ENCODE assay signal across 8 mouse cellular contexts in the genomic region with DNA sequence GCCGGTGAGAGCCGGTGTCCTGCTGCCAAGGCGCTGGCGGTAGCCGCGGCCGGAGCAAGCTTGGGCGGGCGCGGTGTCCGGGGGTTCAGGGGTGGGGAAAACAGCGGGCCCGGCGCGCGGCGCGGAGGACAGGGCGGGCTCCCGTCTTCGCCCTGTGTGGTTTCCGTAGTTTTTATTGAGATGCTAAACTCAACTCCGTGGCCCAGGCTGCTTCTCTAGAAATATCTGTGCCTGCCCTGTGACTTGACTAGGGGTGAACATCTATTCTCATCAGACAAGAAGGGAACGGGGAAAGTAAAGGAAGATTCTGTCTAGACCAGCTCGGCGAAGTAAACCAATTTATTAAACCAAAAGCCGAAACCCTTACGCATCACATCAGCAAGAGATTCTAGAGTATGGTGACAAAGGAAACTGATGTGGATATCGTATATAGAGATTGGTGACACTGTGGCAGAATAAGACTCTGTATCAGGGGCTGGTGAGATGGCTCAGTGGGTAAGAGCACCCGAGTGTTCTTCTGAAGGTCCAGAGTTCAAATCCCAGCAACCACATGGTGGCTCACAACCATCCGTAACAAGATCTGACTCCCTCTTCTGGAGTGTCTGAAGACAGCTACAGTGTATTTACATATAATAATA. TPM values are rescaled to one million over a fixed set of nuclear protein-coding genes. Genes with fewer than 3 reads are reported as not detected.
DNase-seq lines count a peak whose midpoint lies in the region; ATAC-seq and TF ChIP-seq lines count a peak whose summit lies in the region.

No protein-coding gene starts in this region.

- 0 out of 2 replicates have a peak, but pooled peaks cover 5% of the 10 kb centered on the region for H3K27me3 ChIP-seq in lung, embryonic 15.5 days
- H3K27me3 ChIP-seq in embryonic facial prominence, embryonic 12.5 days, result peaks cover 17% of the 10 kb centered on the region
- peaks cover 7% of the 10 kb centered on the region for H3K27me3 ChIP-seq in limb, embryonic 11.5 days (ENCODE audit: control insufficient read depth, insufficient read depth, low read length)
- no peaks in the 10 kb centered on the region for H3K27me3 ChIP-seq in small intestine, adult 2 months (ENCODE audit: control insufficient read depth, insufficient read depth, low read length)

- 2% methylated on average over 26 of the region's 31 CpGs for WGBS in lung, embryonic 15.5 days
- 3% methylated on average over 31 of the region's 31 CpGs for WGBS in embryonic facial prominence, embryonic 12.5 days
- 6% methylated on average over 21 of the region's 31 CpGs for WGBS in limb, embryonic 11.5 days
- under 1% methylated on average over 31 of the region's 31 CpGs for WGBS in small intestine, adult 2 months

- 0 out of 2 replicates have a peak overlapping the region, but pooled peaks have one; percentile 26 for H3K27ac ChIP-seq in lung, embryonic 15.5 days
- H3K27ac ChIP-seq in embryonic facial prominence, embryonic 12.5 days, result peak overlapping the region; percentile 65
- no peak overlapping the region for H3K27ac ChIP-seq in limb, embryonic 11.5 days (replicated peaks; ENCODE audit: low read depth, low read length)
- H3K27ac ChIP-seq in small intestine, adult 2 months (ENCODE audit: insufficient read depth, low read depth, low read length), result no peak overlapping the region

- peak overlapping the region; percentile 93 for H3K4me2 ChIP-seq in lung, embryonic 15.5 days
- peak overlapping the region; percentile 95 for H3K4me2 ChIP-seq in embryonic facial prominence, embryonic 12.5 days (replicated peaks)
- peak overlapping the region; percentile 81 for H3K4me2 ChIP-seq in limb, embryonic 11.5 days (ENCODE audit: low read depth, severe bottlenecking)

- H3K4me3 ChIP-seq in lung, embryonic 15.5 days, result peak overlapping the region; percentile 76
- H3K4me3 ChIP-seq in embryonic facial prominence, embryonic 12.5 days, result peak overlapping the region; percentile 76
- H3K4me3 ChIP-seq in limb, embryonic 11.5 days (ENCODE audit: low read depth, low read length), result peak overlapping the region; percentile 68
- H3K4me3 ChIP-seq in small intestine, adult 2 months (ENCODE audit: low read depth, low read length), result peak overlapping the region; percentile 97

- peak; percentile 80 for ATAC-seq in lung, embryonic 15.5 days (ENCODE audit: borderline replicate concordance, extremely low read depth, low FRiP score, low TSS enrichment)
- peak; percentile 80 for ATAC-seq in embryonic facial prominence, embryonic 12.5 days (ENCODE audit: insufficient number of reproducible peaks, insufficient read depth, low FRiP score, low TSS enrichment)
- peak; percentile 81 for ATAC-seq in limb, embryonic 11.5 days (ENCODE audit: insufficient number of reproducible peaks, low FRiP score, low TSS enrichment, low read depth)

- TF ChIP-seq POLR2A in small intestine, adult 2 months (IDR thresholded peaks at IDR 0.05; ENCODE audit: low read depth, low read length), result no peak

- no peak for DNase-seq in lung, postnatal 25 days (ENCODE audit: low spot score)
- no peak for DNase-seq in limb, embryonic 11.5 days (ENCODE audit: low spot score)
- no peak for DNase-seq in frontal cortex, adult 2 months (ENCODE audit: extremely low spot score in 1 of 2, low spot score in 1 of 2)
- no peak for DNase-seq in adrenal gland, adult 18-20 months (ENCODE audit: low spot score in 2 of 2)
- DNase-seq in natural killer cell, adult 2 months (ENCODE audit: low spot score in 2 of 2), result no peak

- H3K9ac ChIP-seq in lung, embryonic 15.5 days, result peak overlapping the region; percentile 76
- H3K9ac ChIP-seq in embryonic facial prominence, embryonic 12.5 days, result peak overlapping the region; percentile 85
- peak overlapping the region; percentile 82 for H3K9ac ChIP-seq in limb, embryonic 11.5 days (ENCODE audit: low read length)

- peaks cover 15% of the 10 kb centered on the region for H3K4me1 ChIP-seq in lung, embryonic 15.5 days
- H3K4me1 ChIP-seq in embryonic facial prominence, embryonic 12.5 days, result peaks cover 13% of the 10 kb centered on the region
- H3K4me1 ChIP-seq in limb, embryonic 11.5 days (ENCODE audit: control insufficient read depth, insufficient read depth, low read length), result peaks cover 5% of the 10 kb centered on the region; the same call in 1 of the 2 replicates
- H3K4me1 ChIP-seq in small intestine, adult 2 months (ENCODE audit: control insufficient read depth, insufficient read depth, insufficient read length, low read length), result no peaks in the 10 kb centered on the region; the same call in 1 of the 2 replicates

- no peak for TF ChIP-seq CTCF in small intestine, adult 2 months (IDR thresholded peaks at IDR 0.05; ENCODE audit: extremely low read depth, insufficient read length, insufficient replicate concordance, low read depth, low read length)

- H3K36me3 ChIP-seq in lung, embryonic 15.5 days, result peaks cover 18% of the 10 kb centered on the region
- H3K36me3 ChIP-seq in embryonic facial prominence, embryonic 12.5 days, result peaks cover 20% of the 10 kb centered on the region
- peaks cover 3% of the 10 kb centered on the region; the same call in 1 of the 2 replicates for H3K36me3 ChIP-seq in limb, embryonic 11.5 days (ENCODE audit: control insufficient read depth, insufficient read depth, low read length)
- no peaks in the 10 kb centered on the region; the same call in 1 of the 2 replicates for H3K36me3 ChIP-seq in small intestine, adult 2 months (ENCODE audit: control insufficient read depth, insufficient read depth, low read length)

- H3K9me3 ChIP-seq in lung, embryonic 15.5 days, result no peaks in the 10 kb centered on the region
- H3K9me3 ChIP-seq in embryonic facial prominence, embryonic 12.5 days, result no peaks in the 10 kb centered on the region
- no peaks in the 10 kb centered on the region for H3K9me3 ChIP-seq in limb, embryonic 11.5 days (ENCODE audit: control insufficient read depth, low read length)

RNA-seq across cellular contexts. Expression of gene Pole, which starts 0.5 kb away (rescaled TPM):
- 35.2 and 36.0 TPM in 2 replicates for polyA plus RNA-seq in lung, embryonic 15.5 days (2015; fragmentation: Nextera tagmentation; extraction: Ambion mirVana)
- 35.3 and 40.5 TPM in 2 replicates for polyA plus RNA-seq in embryonic facial prominence, embryonic 12.5 days (2016; fragmentation: Nextera tagmentation; extraction: Ambion mirVana)
- 46.7 and 50.4 TPM in 2 replicates for polyA plus RNA-seq in limb, embryonic 11.5 days (2014; fragmentation: Nextera tagmentation; extraction: Ambion mirVana)
- polyA plus RNA-seq in small intestine, adult 2 months (2012; rRNA removed), result 3.4 and 5.7 TPM in 2 replicates
- 1.6 and 1.7 TPM in 2 replicates for polyA plus RNA-seq in frontal cortex, adult 2 months (2012; rRNA removed)
- 1 to 10 TPM in 1 of 2 experiments, under 1 TPM in 1; 0.90 to 1.1 TPM for total RNA-seq in adrenal gland, adult 18-20 months (2021)

RNA-seq across cellular contexts. Expression of gene Pxmp2, which starts 0.6 kb away (rescaled TPM):
- polyA plus RNA-seq in lung, embryonic 15.5 days (2015; fragmentation: Nextera tagmentation; extraction: Ambion mirVana), result 11.3 and 12.8 TPM in 2 replicates
- 7.1 and 9.0 TPM in 2 replicates for polyA plus RNA-seq in embryonic facial prominence, embryonic 12.5 days (2016; fragmentation: Nextera tagmentation; extraction: Ambion mirVana)
- 9.8 and 10.9 TPM in 2 replicates for polyA plus RNA-seq in limb, embryonic 11.5 days (2014; fragmentation: Nextera tagmentation; extraction: Ambion mirVana)
- 2.5 and 7.1 TPM in 2 replicates for polyA plus RNA-seq in small intestine, adult 2 months (2012; rRNA removed)
- polyA plus RNA-seq in frontal cortex, adult 2 months (2012; rRNA removed), result 5.6 and 8.3 TPM in 2 replicates
- 10 to 100 TPM; 10.4 to 14.3 TPM for total RNA-seq in adrenal gland, adult 18-20 months (2021)

RNA-seq across cellular contexts. Expression of gene Pgam5, which starts 16.9 kb away (rescaled TPM):
- 57.5 and 57.9 TPM in 2 replicates for polyA plus RNA-seq in lung, embryonic 15.5 days (2015; fragmentation: Nextera tagmentation; extraction: Ambion mirVana)
- polyA plus RNA-seq in embryonic facial prominence, embryonic 12.5 days (2016; fragmentation: Nextera tagmentation; extraction: Ambion mirVana), result 80.7 TPM in 2 replicates
- 97.2 and 99.0 TPM in 2 replicates for polyA plus RNA-seq in limb, embryonic 11.5 days (2014; fragmentation: Nextera tagmentation; extraction: Ambion mirVana)
- 7.3 and 8.6 TPM in 2 replicates for polyA plus RNA-seq in small intestine, adult 2 months (2012; rRNA removed)
- polyA plus RNA-seq in frontal cortex, adult 2 months (2012; rRNA removed), result 48.7 and 51.8 TPM in 2 replicates
- total RNA-seq in adrenal gland, adult 18-20 months (2021), result 10 to 100 TPM; 45.2 to 49.5 TPM

RNA-seq across cellular contexts. Expression of gene Ankle2, which starts 55.8 kb away (rescaled TPM):
- polyA plus RNA-seq in lung, embryonic 15.5 days (2015; fragmentation: Nextera tagmentation; extraction: Ambion mirVana), result 26.6 and 29.2 TPM in 2 replicates
- 39.4 and 41.3 TPM in 2 replicates for polyA plus RNA-seq in embryonic facial prominence, embryonic 12.5 days (2016; fragmentation: Nextera tagmentation; extraction: Ambion mirVana)
- 44.4 and 47.5 TPM in 2 replicates for polyA plus RNA-seq in limb, embryonic 11.5 days (2014; fragmentation: Nextera tagmentation; extraction: Ambion mirVana)
- polyA plus RNA-seq in small intestine, adult 2 months (2012; rRNA removed), result 2.8 and 4.6 TPM in 2 replicates
- 16.2 and 20.4 TPM in 2 replicates for polyA plus RNA-seq in frontal cortex, adult 2 months (2012; rRNA removed)
- total RNA-seq in adrenal gland, adult 18-20 months (2021), result 10 to 100 TPM; 36.1 to 37.4 TPM

RNA-seq across cellular contexts. Expression of gene P2rx2, which starts 56.4 kb away (rescaled TPM):
- 13.9 and 15.1 TPM in 2 replicates for polyA plus RNA-seq in lung, embryonic 15.5 days (2015; fragmentation: Nextera tagmentation; extraction: Ambion mirVana)
- 2.3 TPM in 2 replicates for polyA plus RNA-seq in embryonic facial prominence, embryonic 12.5 days (2016; fragmentation: Nextera tagmentation; extraction: Ambion mirVana)
- 0.56 and 0.72 TPM in 2 replicates for polyA plus RNA-seq in limb, embryonic 11.5 days (2014; fragmentation: Nextera tagmentation; extraction: Ambion mirVana)
- 1.2 and 2.3 TPM in 2 replicates for polyA plus RNA-seq in small intestine, adult 2 months (2012; rRNA removed)
- 0.14 and 0.23 TPM in 2 replicates for polyA plus RNA-seq in frontal cortex, adult 2 months (2012; rRNA removed)
- under 1 TPM; 0.54 to 0.80 TPM for total RNA-seq in adrenal gland, adult 18-20 months (2021)

Comparison
In these comparisons a context has a peak if more than half of its experiments do, and no peak if none do; other contexts are left out.
1. H3K27ac ChIP-seq: peak in lung, embryonic 15.5 days (single experiment) and embryonic facial prominence, embryonic 12.5 days (single experiment); none in limb, embryonic 11.5 days (single experiment) and small intestine, adult 2 months (single experiment).
2. Peak in every context shown above with its lines, with median percentiles within 50 percentile points of each other: ATAC-seq, H3K4me2 ChIP-seq, H3K4me3 ChIP-seq and H3K9ac ChIP-seq.